Mouse (Mus musculus) layer of hippocampus, adult 9-11 months (tissue): ENCODE data around the gene Pcgf2.
"Not testable (repeated sequence)": the region's sequence is repeated elsewhere in the genome, so short reads cannot be mapped to it uniquely, and the experiment has no call there.

ENCODE experiments used
- DNase-seq: peaks from one replicate; pipeline ENCODE4 v3.0.0; 2022

Gene Pcgf2

GRCm38 (mm10) chr11:97716021-97716420, 15.7 kb upstream of the Pcgf2 start:
- DNase-seq: no peak

- DNase-seq: no peak
These were observed 14.8 kb upstream of the Pcgf2 start for GRCm38 (mm10) chr11:97714784-97715760.

DNA sequence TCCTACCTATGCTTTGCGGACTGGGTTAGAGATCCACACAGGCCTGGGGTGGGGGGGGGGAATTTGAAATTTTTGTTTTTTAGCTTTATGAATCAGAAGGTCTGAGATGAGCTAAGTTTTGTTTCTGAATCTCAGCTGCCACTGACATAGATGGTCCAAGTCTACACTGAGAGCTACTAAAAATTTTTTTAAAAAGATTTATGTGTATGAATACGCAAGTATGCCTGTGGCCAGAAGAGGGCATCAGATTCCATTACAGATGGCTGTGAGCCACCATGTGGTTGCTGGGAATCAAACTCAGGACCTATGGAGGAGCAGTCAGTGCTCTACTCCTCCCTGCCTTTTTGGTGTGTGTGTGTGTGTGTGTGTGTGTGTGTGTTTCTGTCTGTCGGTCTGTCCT, 14.1 kb upstream of the Pcgf2 start:
- DNase-seq: no peak

DNA sequence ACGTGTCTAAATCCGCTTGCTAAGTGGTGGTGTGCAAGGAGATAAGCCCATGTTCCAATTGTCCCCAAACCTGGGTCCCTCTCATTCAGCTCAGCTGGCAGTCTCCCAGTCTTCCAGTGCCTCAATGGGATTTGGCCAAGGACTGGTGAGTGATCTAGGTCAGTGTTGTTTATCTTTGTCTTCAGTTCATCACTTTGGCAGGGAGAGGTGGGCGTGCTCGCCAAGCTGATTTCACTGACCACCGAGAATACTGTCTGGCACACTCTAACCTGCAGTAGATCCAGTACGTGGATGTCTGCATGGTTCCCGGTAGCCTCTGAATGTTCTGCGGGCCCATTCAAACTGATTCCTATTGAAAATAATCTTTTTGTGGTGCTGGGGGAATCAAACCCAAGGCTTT, 13.6 kb upstream of the Pcgf2 start:
- no peak for DNase-seq

- no peak for DNase-seq
These were observed 12.0 kb upstream of the Pcgf2 start for GRCm38 (mm10) chr11:97712286-97712685.

- DNase-seq: no peak
These were observed 11.1 kb upstream of the Pcgf2 start for GRCm38 (mm10) chr11:97711200-97711900.

DNA sequence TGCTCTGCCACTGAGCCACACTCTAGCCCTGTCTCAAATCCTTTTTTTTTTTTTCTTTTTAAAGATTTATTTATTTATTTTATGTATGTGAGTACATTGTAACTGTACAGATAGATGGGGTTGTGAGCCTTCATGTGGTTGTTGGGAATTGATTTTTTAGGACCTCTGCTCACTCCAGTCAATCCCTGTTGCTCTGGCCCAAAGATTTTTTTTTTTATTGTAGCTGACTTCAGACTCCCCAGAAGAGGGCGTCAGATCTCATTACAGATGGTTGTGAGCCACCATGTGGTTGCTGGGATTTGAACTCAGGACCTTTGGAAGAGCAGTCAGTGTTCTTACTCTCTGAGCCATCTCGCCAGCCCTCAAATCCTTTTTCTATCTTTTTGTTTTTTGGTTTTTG, 9.8 kb upstream of the Pcgf2 start:
- DNase-seq: not testable (repeated sequence)

GRCm38 (mm10) chr11:97703039-97703826, 2.9 kb upstream of the Pcgf2 start, which contains the start of gene Psmb3:
Gene Psmb3 (plus strand): TSS chr11:97703399.
- peak; percentile 100 for DNase-seq

- peak; percentile 89 for DNase-seq
These were observed 2.1 kb upstream of the Pcgf2 start for GRCm38 (mm10) chr11:97702393-97702745.

DNA sequence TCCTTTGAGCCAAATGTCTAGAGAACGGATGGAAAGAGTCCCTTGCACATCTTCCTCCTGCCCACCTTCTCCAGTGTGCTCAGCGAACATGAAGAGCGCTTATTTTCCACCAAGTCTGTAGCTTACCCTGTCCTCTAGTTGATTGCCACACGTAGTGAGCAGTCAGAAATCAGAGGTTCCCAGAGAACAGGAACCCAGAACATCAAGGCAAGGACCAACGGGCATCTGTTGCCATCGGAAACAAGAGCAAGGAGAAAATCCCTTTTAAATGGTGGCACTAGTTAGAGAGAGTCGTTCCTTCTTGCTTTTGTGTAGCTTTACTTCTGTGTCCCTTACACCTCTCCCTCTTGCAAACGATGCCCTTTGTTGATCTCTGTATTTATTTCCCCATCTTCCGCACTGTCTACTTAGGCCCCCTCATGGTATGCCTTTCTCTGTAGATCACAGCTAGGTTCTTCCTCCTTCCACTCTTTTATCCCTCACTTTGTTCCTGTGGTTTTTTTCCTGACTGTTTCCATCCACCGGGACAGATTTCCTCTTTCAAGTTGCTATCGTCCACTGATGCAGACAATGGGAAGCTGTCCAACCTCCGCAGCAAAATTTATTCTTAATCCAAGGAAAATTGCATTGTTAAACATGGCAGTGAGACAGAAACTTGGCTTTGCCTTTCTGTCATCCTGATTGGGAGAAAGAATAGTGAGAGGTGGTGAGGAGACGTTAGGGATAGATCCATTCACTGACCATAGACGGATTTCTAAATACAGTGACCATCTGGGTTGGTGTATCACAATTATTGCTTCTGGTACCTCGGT, 1.5 kb upstream of the Pcgf2 start:
- DNase-seq: no peak

DNA sequence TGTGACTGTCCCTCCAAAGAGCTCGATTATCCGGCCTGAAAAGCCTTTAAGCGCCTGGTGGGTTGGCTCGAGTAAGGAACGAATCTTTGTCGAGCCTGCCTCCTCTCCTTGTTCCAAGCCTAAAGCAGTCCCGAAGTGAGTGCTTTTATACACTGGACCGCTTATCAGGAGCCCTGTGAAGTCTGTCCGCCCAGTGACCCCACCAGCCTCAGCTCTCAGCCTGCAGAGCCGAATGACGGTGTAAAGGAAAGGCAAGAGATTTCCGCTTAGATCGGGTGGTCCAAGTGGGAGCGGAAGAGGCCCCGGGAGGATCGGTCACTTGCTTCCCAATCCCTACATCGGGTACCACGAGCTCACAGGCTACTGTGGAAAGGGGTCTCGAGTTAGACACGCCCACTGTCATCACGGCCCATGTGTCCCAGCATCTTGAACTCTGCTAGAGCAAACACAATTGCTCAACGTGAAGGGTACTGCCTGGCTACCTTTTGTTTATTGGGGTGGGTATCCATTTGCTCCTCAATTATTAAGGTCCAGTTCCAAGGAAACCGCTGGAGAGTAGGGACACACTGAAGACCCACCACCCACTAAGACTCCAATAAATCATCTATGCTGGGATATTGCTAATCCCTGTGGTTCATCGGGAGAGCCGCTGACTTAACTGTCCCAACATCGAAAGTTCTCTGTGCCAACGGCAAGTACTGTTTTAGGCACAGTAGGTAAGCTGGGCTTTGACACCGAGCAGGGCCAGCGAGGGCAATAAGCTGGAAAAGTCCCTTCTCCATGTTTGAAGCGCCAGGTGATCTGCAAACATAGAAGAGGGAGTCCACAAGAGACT, 666 bp upstream of the Pcgf2 start:
- DNase-seq: no peak

GRCm38 (mm10) chr11:97699626-97700002, 683 bp downstream of the Pcgf2 start:
- DNase-seq: peak; percentile 90

DNA sequence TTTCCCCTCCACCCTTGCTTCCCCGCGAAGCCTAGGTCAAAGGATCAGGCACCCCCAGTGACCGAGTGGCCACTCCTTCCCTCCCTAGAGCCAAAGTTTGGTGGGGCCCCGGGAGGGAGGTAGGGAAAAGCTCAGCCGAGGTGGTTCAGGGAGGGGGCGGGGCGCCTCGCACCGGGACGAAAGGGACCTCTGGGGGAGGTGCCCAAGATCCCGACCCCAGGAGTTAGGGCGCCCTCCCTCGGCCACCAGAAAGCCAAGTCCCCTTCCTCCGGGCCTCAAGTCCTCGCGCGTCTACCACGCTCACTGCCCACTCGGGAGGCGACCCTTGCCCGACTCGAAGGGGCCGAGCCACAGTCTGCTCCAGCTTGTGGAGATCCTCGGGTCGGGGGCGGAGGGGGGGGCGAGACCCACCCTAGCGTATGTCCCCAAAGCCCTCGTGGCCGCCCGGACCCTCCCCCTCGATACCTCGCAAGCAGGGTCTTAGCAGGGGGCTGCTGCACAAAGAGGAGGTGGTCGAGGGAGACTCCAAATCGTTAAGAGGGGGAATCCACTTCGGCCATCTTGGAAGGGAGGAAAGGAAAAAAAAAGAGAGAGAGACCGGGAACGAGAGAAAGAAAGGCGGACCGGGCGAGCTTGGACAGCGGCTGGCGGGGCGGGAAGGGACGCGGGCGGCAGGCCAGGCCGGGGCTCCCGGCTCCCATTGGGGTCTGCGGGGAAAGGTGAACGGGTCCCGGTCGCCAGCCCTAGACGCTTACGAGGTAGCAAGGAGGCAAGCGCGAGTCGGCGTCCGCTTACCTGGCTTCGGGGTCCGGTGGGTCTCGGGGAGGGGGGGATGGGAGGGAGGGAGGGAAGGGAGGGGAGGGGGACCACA, 1.3 kb downstream of the Pcgf2 start:
- peak; percentile 40 for DNase-seq

DNA sequence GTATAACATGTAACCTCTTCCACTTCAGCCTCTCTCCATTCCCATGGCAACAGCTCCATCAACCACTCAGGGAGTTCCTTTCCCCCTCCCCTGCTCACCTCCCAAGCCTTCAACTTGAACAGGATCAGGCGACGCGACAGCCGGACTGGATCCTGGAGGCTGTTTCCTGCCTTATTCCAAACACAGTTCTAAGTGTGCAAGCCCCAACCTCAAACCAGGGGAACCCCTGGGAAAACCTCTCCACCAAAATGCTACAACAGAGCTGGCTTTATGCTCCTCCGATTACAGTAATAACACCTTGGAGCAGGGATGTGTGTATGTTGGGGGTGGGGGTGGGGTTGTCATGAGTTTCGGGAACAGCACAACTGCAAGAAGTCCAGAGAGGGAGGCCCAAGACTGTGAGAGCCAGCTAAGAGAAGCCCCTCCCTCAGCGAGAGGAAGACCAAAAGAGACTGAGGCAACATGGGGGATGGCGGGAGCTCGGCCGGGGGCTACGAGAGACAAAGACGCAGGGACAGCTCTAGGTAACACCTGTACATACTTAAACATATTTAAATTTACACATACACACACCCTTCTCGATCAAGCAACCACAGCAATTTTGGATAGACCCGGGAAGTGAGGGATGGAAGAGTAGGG, 2.3 kb downstream of the Pcgf2 start:
- no peak for DNase-seq

DNA sequence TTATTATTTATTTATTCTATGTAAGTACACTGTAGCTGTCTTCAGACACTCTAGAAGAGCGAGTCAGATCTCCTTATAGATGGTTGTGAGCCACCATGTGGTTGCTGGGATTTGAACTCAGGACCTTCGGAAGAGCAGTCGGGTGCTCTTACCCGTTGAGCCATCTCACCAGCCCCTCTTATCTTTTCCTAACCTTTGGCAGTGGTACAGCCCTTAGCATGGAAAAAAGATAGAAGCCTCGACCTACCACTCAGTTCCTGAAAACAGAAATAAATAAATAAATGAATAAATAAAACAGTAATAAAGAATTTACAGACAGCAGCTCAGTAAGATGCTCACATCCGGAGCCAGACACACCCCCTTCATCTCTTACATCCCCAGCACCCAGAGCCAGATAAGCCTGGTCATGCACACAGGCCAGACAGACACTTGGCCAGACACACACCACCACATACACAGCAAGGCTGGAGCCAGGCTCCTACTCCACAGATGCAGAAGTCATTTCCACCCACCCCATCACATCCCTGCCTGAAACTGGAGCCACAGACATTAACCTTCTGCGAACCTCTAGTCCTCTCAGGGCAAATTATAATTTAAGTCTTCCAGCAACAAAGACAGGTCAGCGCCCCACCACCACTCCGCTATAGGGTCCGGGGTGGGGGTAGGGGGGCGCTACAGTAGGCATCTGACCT, 3.0 kb downstream of the Pcgf2 start:
- no peak for DNase-seq

DNA sequence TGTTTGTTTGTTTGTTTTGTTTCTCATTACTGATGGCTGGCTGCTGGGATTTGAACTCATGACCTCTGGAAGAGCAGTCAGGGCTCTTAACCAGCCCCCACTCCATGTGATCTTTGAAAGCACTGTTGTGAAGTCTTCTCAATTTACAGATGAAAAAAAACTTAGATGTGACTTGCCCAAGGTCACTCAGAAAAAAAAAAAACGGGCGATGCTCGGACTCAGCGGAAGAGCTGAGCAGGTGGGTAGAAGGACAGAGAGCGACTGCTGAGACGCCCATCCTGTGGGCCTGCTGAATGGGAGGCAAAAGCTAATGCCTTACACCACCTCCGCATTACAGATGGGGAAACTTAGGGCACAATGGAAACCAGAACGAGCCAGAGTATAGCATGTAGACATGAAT, 3.6 kb downstream of the Pcgf2 start:
- no peak for DNase-seq

DNA sequence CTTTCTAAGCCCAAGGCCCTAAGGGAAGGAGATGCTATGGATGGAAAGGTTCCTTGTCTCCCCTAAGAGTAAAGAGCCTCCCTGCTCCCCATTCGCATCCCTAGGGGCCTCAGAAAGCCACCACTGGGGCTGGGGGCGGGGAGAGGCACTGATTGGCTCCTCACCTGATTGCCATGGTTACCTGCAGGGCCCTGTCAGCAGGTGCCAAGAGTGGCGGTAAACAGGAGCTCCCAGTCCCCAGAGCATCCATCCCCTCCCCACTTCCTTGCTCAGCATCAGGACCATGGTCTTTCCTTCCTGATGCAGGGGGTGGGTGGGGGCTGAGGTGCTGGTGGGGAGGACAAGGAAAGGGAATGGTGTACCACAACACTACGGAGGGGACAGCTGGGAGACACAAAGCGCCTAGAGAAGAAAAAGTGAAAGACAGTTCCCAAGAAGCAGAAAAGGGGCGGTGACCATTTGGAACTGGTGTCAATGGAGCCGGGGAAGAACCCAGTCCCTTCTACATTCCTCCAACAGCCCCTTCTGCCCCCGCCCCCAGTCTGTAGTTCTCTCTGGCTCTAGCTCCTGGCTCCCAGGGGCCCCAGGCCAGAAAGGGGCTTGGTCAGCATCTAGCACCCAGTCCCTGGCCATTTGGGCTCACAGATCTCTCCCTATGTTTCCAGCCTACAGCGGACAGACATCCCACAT, 4.4 kb downstream of the Pcgf2 start:
- DNase-seq: no peak

GRCm38 (mm10) chr11:97694921-97695711, 5.2 kb downstream of the Pcgf2 start:
- DNase-seq: peak; percentile 66
